Mouse (Mus musculus): Measurements from ENCODE around the gene Setd3.
A peak's percentile ranks its signal among the peaks of the same experiment; 100 is the strongest.

GRCm38 (mm10) chr12:108152743-108153142, 26.4 kb downstream of the Setd3 start:
- TF ChIP-seq CTCF (IDR thresholded peaks at IDR 0.05; ENCODE audit: low read depth) (peak; percentile 50), EP300 (optimal IDR thresholded peaks at IDR 0.05) (no peak)

Measured in stomach, postnatal 0 days (tissue).